Mouse (Mus musculus): ENCODE measurements at regions not wholly inside any gene's neighbourhood (a gene's known extent, or its start where the extent isn't known, plus 50 kb on each side); places are given as distances from the start of the nearest gene placed in this dataset.
"Not testable (repeated sequence)": the region's sequence is repeated elsewhere in the genome, so short reads cannot be mapped to it uniquely, and the experiment has no call there.

GRCm38 (mm10) chr10:99356883-99357282, 93.9 kb downstream of the Dusp6 start:
- ATAC-seq (ENCODE audit: low FRiP score, low TSS enrichment) (no peak), DNase-seq (no peak)
- Histone ChIP-seq H3K36me3 (ENCODE audit: control insufficient read depth, insufficient read depth, low read length) (no peaks in the 10 kb centered on the region), H3K4me3 (replicated peaks; ENCODE audit: low read depth, low read length) (no peak overlapping the region), H3K4me1 (ENCODE audit: control insufficient read depth, insufficient read depth, low read length) (peaks cover 6% of the 10 kb centered on the region; the same call in 1 of the 2 replicates), H3K9me3 (ENCODE audit: control insufficient read depth, low read length) (no peaks in the 10 kb centered on the region), H3K27ac (replicated peaks; ENCODE audit: low read depth, low read length) (no peak overlapping the region), H3K9ac (replicated peaks; ENCODE audit: low read length) (no peak overlapping the region), H3K27me3 (ENCODE audit: control insufficient read depth, insufficient read depth, low read length) (no peaks in the 10 kb centered on the region), H3K4me2 (ENCODE audit: low read length) (no peak overlapping the region)
- 85% methylated on average over 3 of the region's 3 CpGs for WGBS

GRCm38 (mm10) chr10:99357347-99357746, 94.3 kb downstream of the Dusp6 start:
- Histone ChIP-seq H3K4me1 (ENCODE audit: control insufficient read depth, insufficient read depth, low read length) (peaks cover 6% of the 10 kb centered on the region; the same call in 1 of the 2 replicates), H3K27ac (replicated peaks; ENCODE audit: low read depth, low read length) (no peak overlapping the region), H3K4me2 (ENCODE audit: low read length) (no peak overlapping the region), H3K27me3 (ENCODE audit: control insufficient read depth, insufficient read depth, low read length) (no peaks in the 10 kb centered on the region), H3K9me3 (ENCODE audit: control insufficient read depth, low read length) (no peaks in the 10 kb centered on the region), H3K9ac (replicated peaks; ENCODE audit: low read length) (no peak overlapping the region), H3K4me3 (replicated peaks; ENCODE audit: low read depth, low read length) (no peak overlapping the region), H3K36me3 (ENCODE audit: control insufficient read depth, insufficient read depth, low read length) (no peaks in the 10 kb centered on the region)
- ATAC-seq (ENCODE audit: low FRiP score, low TSS enrichment) (no peak), DNase-seq (no peak)
- 75% methylated on average over 4 of the region's 4 CpGs for WGBS

- Histone ChIP-seq H3K9me3 (ENCODE audit: control insufficient read depth, low read length) (no peaks in the 10 kb centered on the region), H3K9ac (replicated peaks; ENCODE audit: low read length) (no peak overlapping the region), H3K27ac (replicated peaks; ENCODE audit: low read depth, low read length) (no peak overlapping the region), H3K4me3 (replicated peaks; ENCODE audit: low read depth, low read length) (no peak overlapping the region), H3K4me1 (ENCODE audit: control insufficient read depth, insufficient read depth, low read length) (peaks cover 5% of the 10 kb centered on the region; the same call in 1 of the 2 replicates), H3K36me3 (ENCODE audit: control insufficient read depth, insufficient read depth, low read length) (no peaks in the 10 kb centered on the region), H3K27me3 (ENCODE audit: control insufficient read depth, insufficient read depth, low read length) (no peaks in the 10 kb centered on the region), H3K4me2 (ENCODE audit: low read length) (no peak overlapping the region)
- no peak for DNase-seq
- no peak for ATAC-seq (ENCODE audit: low FRiP score, low TSS enrichment)
- 86% methylated on average over 1 of the region's 1 CpGs for whole genome bisulfite sequencing
Observed at GRCm38 (mm10) chr10:99358256-99358655, 95.2 kb downstream of the Dusp6 start.

GRCm38 (mm10) chr10:99359439-99359866, 96.4 kb downstream of the Dusp6 start:
- DNase-seq (peak; percentile 18), ATAC-seq (ENCODE audit: low FRiP score, low TSS enrichment) (no peak)
- Histone ChIP-seq H3K4me1 (ENCODE audit: control insufficient read depth, insufficient read depth, low read length) (no peaks in the 10 kb centered on the region), H3K27ac (replicated peaks; ENCODE audit: low read depth, low read length) (no peak overlapping the region), H3K9ac (replicated peaks; ENCODE audit: low read length) (no peak overlapping the region), H3K4me2 (ENCODE audit: low read length) (no peak overlapping the region), H3K36me3 (ENCODE audit: control insufficient read depth, insufficient read depth, low read length) (no peaks in the 10 kb centered on the region), H3K4me3 (replicated peaks; ENCODE audit: low read depth, low read length) (no peak overlapping the region), H3K9me3 (ENCODE audit: control insufficient read depth, low read length) (no peaks in the 10 kb centered on the region), H3K27me3 (ENCODE audit: control insufficient read depth, insufficient read depth, low read length) (no peaks in the 10 kb centered on the region)
- WGBS, result 47% methylated on average over 2 of the region's 2 CpGs

GRCm38 (mm10) chr10:99360601-99361000, 97.6 kb downstream of the Dusp6 start:
- not testable (repeated sequence) for DNase-seq; H3K27me3 ChIP-seq (ENCODE audit: control insufficient read depth, insufficient read depth, low read length); H3K4me1 ChIP-seq (ENCODE audit: control insufficient read depth, insufficient read depth, low read length); H3K4me3 ChIP-seq (replicated peaks; ENCODE audit: low read depth, low read length); H3K27ac ChIP-seq (replicated peaks; ENCODE audit: low read depth, low read length); H3K4me2 ChIP-seq (ENCODE audit: low read length); H3K9me3 ChIP-seq (ENCODE audit: control insufficient read depth, low read length); H3K36me3 ChIP-seq (ENCODE audit: control insufficient read depth, insufficient read depth, low read length); H3K9ac ChIP-seq (replicated peaks; ENCODE audit: low read length); ATAC-seq (ENCODE audit: low FRiP score, low TSS enrichment)
- 55% methylated on average over 10 of the region's 10 CpGs for WGBS

GRCm38 (mm10) chr10:99366162-99366561, 103.1 kb downstream of the Dusp6 start:
- WGBS, result 85% methylated on average over 7 of the region's 7 CpGs
- Histone ChIP-seq H3K27ac (replicated peaks; ENCODE audit: low read depth, low read length) (no peak overlapping the region), H3K9ac (replicated peaks; ENCODE audit: low read length) (no peak overlapping the region), H3K4me2 (ENCODE audit: low read length) (no peak overlapping the region), H3K27me3 (ENCODE audit: control insufficient read depth, insufficient read depth, low read length) (no peaks in the 10 kb centered on the region), H3K36me3 (ENCODE audit: control insufficient read depth, insufficient read depth, low read length) (no peaks in the 10 kb centered on the region), H3K4me1 (ENCODE audit: control insufficient read depth, insufficient read depth, low read length) (no peaks in the 10 kb centered on the region), H3K9me3 (ENCODE audit: control insufficient read depth, low read length) (no peaks in the 10 kb centered on the region), H3K4me3 (replicated peaks; ENCODE audit: low read depth, low read length) (no peak overlapping the region)
- no peak for ATAC-seq (ENCODE audit: low FRiP score, low TSS enrichment)
- DNase-seq, result no peak

- Histone ChIP-seq H3K4me2 (ENCODE audit: low read length) (no peak overlapping the region), H3K27ac (replicated peaks; ENCODE audit: low read depth, low read length) (no peak overlapping the region), H3K9ac (replicated peaks; ENCODE audit: low read length) (no peak overlapping the region), H3K4me3 (replicated peaks; ENCODE audit: low read depth, low read length) (no peak overlapping the region), H3K27me3 (ENCODE audit: control insufficient read depth, insufficient read depth, low read length) (no peaks in the 10 kb centered on the region), H3K9me3 (ENCODE audit: control insufficient read depth, low read length) (no peaks in the 10 kb centered on the region), H3K36me3 (ENCODE audit: control insufficient read depth, insufficient read depth, low read length) (no peaks in the 10 kb centered on the region), H3K4me1 (ENCODE audit: control insufficient read depth, insufficient read depth, low read length) (no peaks in the 10 kb centered on the region)
- WGBS, result 38% methylated on average over 6 of the region's 6 CpGs
- no peak for ATAC-seq (ENCODE audit: low FRiP score, low TSS enrichment)
- peak; percentile 26 for DNase-seq
Observed at GRCm38 (mm10) chr10:99367757-99368156, 104.7 kb downstream of the Dusp6 start.

GRCm38 (mm10) chr10:99375101-99375500, 112.1 kb downstream of the Dusp6 start:
- H3K4me2 ChIP-seq (ENCODE audit: low read length), result no peak overlapping the region
- no peak for ATAC-seq (ENCODE audit: low FRiP score, low TSS enrichment)
- H3K4me3 ChIP-seq (replicated peaks; ENCODE audit: low read depth, low read length), result no peak overlapping the region
- no peaks in the 10 kb centered on the region for H3K36me3 ChIP-seq (ENCODE audit: control insufficient read depth, insufficient read depth, low read length)
- H3K9me3 ChIP-seq (ENCODE audit: control insufficient read depth, low read length), result no peaks in the 10 kb centered on the region
- no peak for DNase-seq
- no peaks in the 10 kb centered on the region for H3K27me3 ChIP-seq (ENCODE audit: control insufficient read depth, insufficient read depth, low read length)
- no peak overlapping the region for H3K9ac ChIP-seq (replicated peaks; ENCODE audit: low read length)
- no peak overlapping the region for H3K27ac ChIP-seq (replicated peaks; ENCODE audit: low read depth, low read length)
- WGBS, result 59% methylated on average over 5 of the region's 5 CpGs
- H3K4me1 ChIP-seq (ENCODE audit: control insufficient read depth, insufficient read depth, low read length), result no peaks in the 10 kb centered on the region

GRCm38 (mm10) chr10:99376430-99376829, 113.4 kb downstream of the Dusp6 start:
- Histone ChIP-seq H3K27me3 (ENCODE audit: control insufficient read depth, insufficient read depth, low read length) (no peaks in the 10 kb centered on the region), H3K4me1 (ENCODE audit: control insufficient read depth, insufficient read depth, low read length) (no peaks in the 10 kb centered on the region), H3K27ac (replicated peaks; ENCODE audit: low read depth, low read length) (no peak overlapping the region), H3K9me3 (ENCODE audit: control insufficient read depth, low read length) (no peaks in the 10 kb centered on the region), H3K4me2 (ENCODE audit: low read length) (no peak overlapping the region), H3K9ac (replicated peaks; ENCODE audit: low read length) (no peak overlapping the region), H3K4me3 (replicated peaks; ENCODE audit: low read depth, low read length) (no peak overlapping the region), H3K36me3 (ENCODE audit: control insufficient read depth, insufficient read depth, low read length) (no peaks in the 10 kb centered on the region)
- 65% methylated on average over 8 of the region's 8 CpGs for WGBS
- ATAC-seq (ENCODE audit: low FRiP score, low TSS enrichment) (no peak), DNase-seq (no peak)

Data from midbrain, embryonic 14.5 days (tissue).